Mouse (Mus musculus): ENCODE measurements around the gene Foxs1. TPM values are rescaled to one million over a fixed set of nuclear protein-coding genes. Genes with fewer than 3 reads are reported as not detected.

Gene Foxs1
- polyA plus RNA-seq, 1 experiment: 1.4 TPM

GRCm38 (mm10) chr2:152895834-152896233 is 37.2 kb downstream of the Foxs1 start:
- TF ChIP-seq CTCF (IDR thresholded peaks at IDR 0.05; ENCODE audit: extremely low read depth, insufficient read depth, low read length): no peak
- TF ChIP-seq POLR2A (IDR thresholded peaks at IDR 0.05; ENCODE audit: extremely low read depth, insufficient read depth, low read length): no peak
- Histone ChIP-seq H3K4me1 (ENCODE audit: control insufficient read depth, insufficient read depth, low read length) (no peaks in the 10 kb centered on the region), H3K27ac (ENCODE audit: insufficient read depth, low read length) (no peak overlapping the region)

GRCm38 (mm10) chr2:152888774-152889173 is 44.2 kb downstream of the Foxs1 start:
- TF ChIP-seq POLR2A (IDR thresholded peaks at IDR 0.05; ENCODE audit: extremely low read depth, insufficient read depth, low read length): no peak
- no peak for TF ChIP-seq CTCF (IDR thresholded peaks at IDR 0.05; ENCODE audit: extremely low read depth, insufficient read depth, low read length)
- H3K4me1 ChIP-seq (ENCODE audit: control insufficient read depth, insufficient read depth, low read length): no peaks in the 10 kb centered on the region; the same call in 1 of the 2 replicates
- H3K4me3 ChIP-seq (ENCODE audit: insufficient read depth, low read length): no peak overlapping the region
- no peak overlapping the region for H3K27ac ChIP-seq (ENCODE audit: insufficient read depth, low read length)

More at GRCm38 (mm10) chr2:152895834-152896233, 37.2 kb downstream of the Foxs1 start:
- H3K4me3 ChIP-seq (ENCODE audit: insufficient read depth, low read length): no peak overlapping the region

- H3K4me1 ChIP-seq (ENCODE audit: control insufficient read depth, insufficient read depth, low read length): no peaks in the 10 kb centered on the region; the same call in 1 of the 2 replicates
- TF ChIP-seq POLR2A (IDR thresholded peaks at IDR 0.05; ENCODE audit: extremely low read depth, insufficient read depth, low read length) (no peak), CTCF (IDR thresholded peaks at IDR 0.05; ENCODE audit: extremely low read depth, insufficient read depth, low read length) (no peak)
- no peak overlapping the region for H3K27ac ChIP-seq (ENCODE audit: insufficient read depth, low read length)
Observed at GRCm38 (mm10) chr2:152887230-152887629, 45.8 kb downstream of the Foxs1 start.

GRCm38 (mm10) chr2:152884101-152884645 is 48.8 kb downstream of the Foxs1 start:
- no peaks in the 10 kb centered on the region; the same call in 1 of the 2 replicates for H3K4me1 ChIP-seq (ENCODE audit: control insufficient read depth, insufficient read depth, low read length)
- H3K4me3 ChIP-seq (ENCODE audit: insufficient read depth, low read length): no peak overlapping the region
- TF ChIP-seq POLR2A (IDR thresholded peaks at IDR 0.05; ENCODE audit: extremely low read depth, insufficient read depth, low read length) (no peak), CTCF (IDR thresholded peaks at IDR 0.05; ENCODE audit: extremely low read depth, insufficient read depth, low read length) (no peak)
- H3K27ac ChIP-seq (ENCODE audit: insufficient read depth, low read length): no peak overlapping the region

More at GRCm38 (mm10) chr2:152887230-152887629, 45.8 kb downstream of the Foxs1 start:
- no peak overlapping the region for H3K4me3 ChIP-seq (ENCODE audit: insufficient read depth, low read length)

Other genes with a start within 250 kb of the Foxs1 start
- 20.0 and 21.5 TPM in 2 replicates for gene Mcts2, start 246.2 kb downstream of the Foxs1 start, polyA plus RNA-seq (2012; rRNA removed)
- gene Id1, start 197.0 kb downstream of the Foxs1 start, polyA plus RNA-seq (2012; rRNA removed): 74.2 and 81.0 TPM in 2 replicates
- gene Cox4i2, start 179.0 kb downstream of the Foxs1 start, polyA plus RNA-seq (2012; rRNA removed): 6.3 and 6.9 TPM in 2 replicates
- 99.2 and 105 TPM in 2 replicates for gene Bcl2l1, start 101.5 kb downstream of the Foxs1 start, polyA plus RNA-seq (2012; rRNA removed)
- gene Tpx2, start 85.2 kb downstream of the Foxs1 start, polyA plus RNA-seq (2012; rRNA removed): 1.5 and 1.8 TPM in 2 replicates
- gene Mylk2, start 21.9 kb downstream of the Foxs1 start, polyA plus RNA-seq (2012; rRNA removed): not detected in 2 replicates
- 37.7 and 40.7 TPM in 2 replicates for gene Dusp15, start 18.5 kb upstream of the Foxs1 start, polyA plus RNA-seq (2012; rRNA removed)
- gene Ttll9, start 29.3 kb upstream of the Foxs1 start, polyA plus RNA-seq (2012; rRNA removed): 1.7 and 2.0 TPM in 2 replicates
- gene Pdrg1, start 82.2 kb upstream of the Foxs1 start, polyA plus RNA-seq (2012; rRNA removed): 84.0 and 88.8 TPM in 2 replicates
- gene Xkr7, start 98.6 kb upstream of the Foxs1 start, polyA plus RNA-seq (2012; rRNA removed): 1.4 and 1.9 TPM in 2 replicates
- 11.7 and 13.2 TPM in 2 replicates for gene Ccm2l, start 132.7 kb upstream of the Foxs1 start, polyA plus RNA-seq (2012; rRNA removed)
- 3.4 and 3.7 TPM in 2 replicates for gene Hck, start 175.3 kb upstream of the Foxs1 start, polyA plus RNA-seq (2012; rRNA removed)
- gene Tm9sf4, start 228.1 kb upstream of the Foxs1 start, polyA plus RNA-seq (2012; rRNA removed): 68.4 and 70.5 TPM in 2 replicates

Measured in cortical plate, adult 2 months (tissue).